Mouse (Mus musculus): ENCODE measurements around the gene Ankrd10.
"Not testable (repeated sequence)": the region's sequence is repeated elsewhere in the genome, so short reads cannot be mapped to it uniquely, and the experiment has no call there.

Ankrd10 gene

DNA sequence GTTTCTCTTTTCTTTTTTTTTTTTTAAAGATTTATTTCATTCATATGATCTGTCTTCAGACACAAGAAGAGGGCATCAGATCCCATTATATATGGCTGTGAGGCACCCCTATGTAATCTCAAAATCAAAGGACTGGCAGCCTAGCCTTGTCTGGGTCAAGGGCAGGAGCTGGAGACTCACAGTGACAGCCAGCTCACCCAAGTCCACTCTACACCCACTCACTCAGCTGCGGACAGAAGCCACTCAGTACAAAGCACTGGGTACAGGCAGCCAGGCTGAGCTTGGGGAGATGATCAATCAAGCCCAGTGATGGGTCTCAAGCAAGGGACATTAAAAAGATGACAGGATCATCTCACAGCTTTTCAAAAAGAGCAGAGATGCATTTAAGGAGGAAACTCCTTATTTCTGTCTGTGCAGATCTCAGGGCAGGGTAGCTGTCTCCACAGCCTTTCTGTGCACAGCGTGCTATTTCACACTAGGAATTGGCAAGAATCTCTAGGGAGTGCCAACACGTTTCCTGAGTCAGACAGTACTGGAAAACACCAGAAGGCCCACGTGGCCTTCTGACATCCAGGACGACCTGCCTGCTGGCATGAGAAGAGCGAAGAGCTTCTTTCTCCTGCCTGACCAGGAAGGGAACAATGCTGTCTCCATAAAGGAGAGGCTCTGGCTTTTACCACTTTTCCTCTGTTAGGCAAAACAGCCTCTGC lies 21.3 kb downstream of the Ankrd10 start:
- no peak for DNase-seq (ENCODE audit: low spot score in 2 of 2)

DNA sequence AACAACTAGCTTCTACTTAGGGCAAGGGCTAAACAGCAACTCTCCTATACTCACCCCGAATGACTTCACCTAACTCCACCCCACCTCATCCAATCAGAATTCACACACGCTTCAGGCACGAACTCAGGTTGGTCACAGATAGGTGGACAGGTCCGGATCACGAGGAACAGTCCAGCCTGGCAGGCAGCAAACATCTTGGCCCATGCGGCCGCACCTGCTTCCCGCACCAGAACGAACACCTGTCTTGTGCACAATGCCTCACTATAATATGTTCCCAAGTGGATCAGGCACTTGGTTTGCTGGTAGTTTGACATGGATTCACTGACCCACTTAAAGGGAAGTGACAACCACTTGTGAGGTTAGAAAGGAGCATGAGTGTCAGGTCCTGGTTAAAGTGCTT lies 26.7 kb downstream of the Ankrd10 start:
- DNase-seq (ENCODE audit: low spot score in 2 of 2): no peak

DNA sequence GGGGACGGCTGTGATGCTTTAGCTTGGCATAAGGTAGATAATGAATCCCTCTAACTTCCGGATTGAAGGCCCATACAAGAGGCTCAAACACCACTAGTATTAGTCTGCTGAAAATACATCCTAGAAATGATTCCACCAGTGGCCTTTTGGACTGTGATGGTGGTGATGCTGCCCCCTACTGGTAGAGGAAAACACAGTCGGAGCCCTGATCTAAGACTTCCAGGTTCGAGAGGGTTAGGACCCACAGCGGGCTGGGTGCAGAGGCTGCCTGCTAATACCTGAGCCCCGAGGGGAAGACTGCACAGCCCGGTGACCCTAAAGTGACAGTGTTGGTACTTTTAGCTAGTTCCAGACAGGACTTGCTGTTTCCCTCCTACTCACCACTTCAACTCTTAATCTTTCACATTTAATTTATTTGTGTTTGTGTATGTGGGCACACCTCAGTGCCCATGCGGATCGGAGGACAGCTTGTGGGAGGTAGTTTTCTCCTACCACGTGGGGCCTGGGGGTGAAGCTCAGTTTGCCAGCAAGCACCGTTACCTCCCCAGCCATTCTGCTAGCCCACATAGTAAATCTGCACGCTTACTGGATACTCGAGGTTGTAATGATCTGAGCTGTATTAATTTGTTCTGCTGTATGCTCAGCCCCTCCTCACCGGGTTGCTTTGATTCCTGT lies 33.4 kb downstream of the Ankrd10 start:
- peak in 1 of 2 experiments; percentile 62 for DNase-seq (ENCODE audit: low spot score in 2 of 2)

DNA sequence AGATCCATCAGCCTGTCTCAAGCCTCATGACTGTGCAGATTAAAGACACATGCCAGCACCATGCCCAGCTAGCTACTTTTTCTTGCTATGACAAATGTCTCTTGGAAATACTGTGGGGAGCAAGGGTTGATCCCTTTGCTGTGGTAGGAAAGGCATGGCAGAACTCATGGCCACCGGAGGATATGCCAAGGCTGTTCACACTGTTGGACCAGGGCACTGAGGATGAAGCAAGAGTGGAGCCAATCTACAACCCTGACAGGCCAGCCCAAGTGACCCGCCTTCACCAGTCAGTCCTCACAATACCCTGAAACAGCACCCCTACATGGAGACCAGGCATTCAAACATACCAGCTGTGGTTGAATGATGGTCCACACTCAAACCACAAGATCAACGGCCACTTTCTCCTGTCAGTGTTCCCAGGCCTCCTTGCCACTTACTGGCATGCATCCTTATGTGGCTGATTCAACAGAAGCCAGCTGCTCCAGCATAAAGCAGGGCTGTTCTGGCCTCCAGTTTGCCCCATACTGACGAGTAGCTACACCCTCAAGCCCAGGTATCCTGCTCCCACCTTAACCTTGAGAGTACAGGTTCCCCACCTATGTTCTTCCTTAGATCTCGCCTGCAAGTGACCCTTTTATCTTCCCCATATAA lies 35.1 kb downstream of the Ankrd10 start:
- no peak for DNase-seq (ENCODE audit: low spot score in 2 of 2)

DNA sequence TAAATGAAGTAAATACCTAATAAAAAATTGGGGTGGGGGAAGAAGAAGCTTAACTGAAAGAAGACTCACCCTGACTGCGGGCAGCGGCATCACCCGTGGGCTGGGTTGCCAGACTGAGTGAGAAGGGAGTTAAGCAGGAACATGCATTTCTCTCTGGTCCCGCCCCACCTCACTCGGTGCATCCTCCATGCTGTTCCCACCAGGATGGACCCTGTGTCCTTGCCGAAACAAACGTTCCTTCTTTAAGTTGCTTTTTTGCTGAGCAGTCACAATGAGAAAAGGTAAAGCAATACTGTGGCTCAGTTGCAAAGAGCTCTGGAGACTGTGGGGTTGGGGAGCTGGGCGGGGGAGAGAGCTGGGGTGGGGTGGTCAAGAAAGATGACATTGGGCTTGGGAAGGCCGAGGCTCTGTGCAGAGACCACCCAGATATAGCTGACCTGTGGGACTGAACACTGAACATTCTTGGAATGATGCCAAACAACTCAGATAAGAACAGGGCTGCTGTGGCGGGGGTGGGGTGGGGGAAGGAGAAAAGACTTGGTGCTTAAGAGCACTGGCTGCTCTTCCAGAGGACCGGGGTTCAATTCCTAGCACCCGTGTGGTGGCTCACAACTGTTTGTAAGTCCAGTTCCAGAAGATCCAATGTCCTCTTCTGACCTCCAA lies 42.2 kb downstream of the Ankrd10 start:
- DNase-seq (ENCODE audit: low spot score in 2 of 2): no peak

DNA sequence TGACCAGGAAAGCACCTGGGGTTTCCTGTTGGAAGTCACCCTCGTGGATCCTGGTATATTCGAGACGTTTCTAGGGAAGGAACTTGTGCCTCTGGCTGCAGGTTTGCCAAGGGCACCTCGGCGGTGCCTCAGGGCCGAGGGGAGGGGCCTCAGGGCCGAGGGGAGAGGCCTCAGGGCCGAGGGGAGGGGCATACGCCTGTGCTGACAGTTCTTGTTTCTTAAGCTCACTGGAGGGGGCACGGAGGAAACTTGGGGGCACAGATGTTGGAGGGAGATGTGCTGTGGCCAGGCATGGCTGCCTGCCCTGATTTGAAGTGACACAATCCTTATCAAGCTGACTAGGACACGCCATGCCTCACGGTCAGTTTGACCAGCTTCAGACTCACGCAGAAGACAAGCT lies 43.3 kb downstream of the Ankrd10 start:
- no peak for DNase-seq (ENCODE audit: low spot score in 2 of 2)

GRCm38 (mm10) chr8:11591837-11592236 lies 43.7 kb downstream of the Ankrd10 start:
- no peak for DNase-seq (ENCODE audit: low spot score in 2 of 2)

DNA sequence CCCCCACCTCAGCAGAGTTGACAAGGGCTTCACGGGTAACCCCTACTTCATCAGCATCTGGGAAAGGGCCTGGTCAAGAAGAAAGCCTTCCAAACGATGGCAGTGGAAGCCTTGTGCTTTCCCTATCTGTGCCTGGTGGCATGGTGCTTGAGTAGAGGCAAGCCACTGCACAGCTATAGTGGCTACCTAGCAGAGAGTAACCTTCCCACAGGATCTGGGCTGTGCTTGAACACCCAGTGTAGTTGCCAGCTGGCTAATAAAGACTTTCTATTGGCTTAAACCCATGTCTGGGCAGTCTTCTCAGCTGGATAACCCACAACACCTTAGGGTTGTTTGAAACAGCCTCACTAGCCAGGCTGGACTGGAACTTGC lies 49.2 kb downstream of the Ankrd10 start:
- no peak for DNase-seq (ENCODE audit: low spot score in 2 of 2)

GRCm38 (mm10) chr8:11585513-11586373 lies 49.8 kb downstream of the Ankrd10 start:
- no peak for DNase-seq (ENCODE audit: low spot score in 2 of 2)

DNA sequence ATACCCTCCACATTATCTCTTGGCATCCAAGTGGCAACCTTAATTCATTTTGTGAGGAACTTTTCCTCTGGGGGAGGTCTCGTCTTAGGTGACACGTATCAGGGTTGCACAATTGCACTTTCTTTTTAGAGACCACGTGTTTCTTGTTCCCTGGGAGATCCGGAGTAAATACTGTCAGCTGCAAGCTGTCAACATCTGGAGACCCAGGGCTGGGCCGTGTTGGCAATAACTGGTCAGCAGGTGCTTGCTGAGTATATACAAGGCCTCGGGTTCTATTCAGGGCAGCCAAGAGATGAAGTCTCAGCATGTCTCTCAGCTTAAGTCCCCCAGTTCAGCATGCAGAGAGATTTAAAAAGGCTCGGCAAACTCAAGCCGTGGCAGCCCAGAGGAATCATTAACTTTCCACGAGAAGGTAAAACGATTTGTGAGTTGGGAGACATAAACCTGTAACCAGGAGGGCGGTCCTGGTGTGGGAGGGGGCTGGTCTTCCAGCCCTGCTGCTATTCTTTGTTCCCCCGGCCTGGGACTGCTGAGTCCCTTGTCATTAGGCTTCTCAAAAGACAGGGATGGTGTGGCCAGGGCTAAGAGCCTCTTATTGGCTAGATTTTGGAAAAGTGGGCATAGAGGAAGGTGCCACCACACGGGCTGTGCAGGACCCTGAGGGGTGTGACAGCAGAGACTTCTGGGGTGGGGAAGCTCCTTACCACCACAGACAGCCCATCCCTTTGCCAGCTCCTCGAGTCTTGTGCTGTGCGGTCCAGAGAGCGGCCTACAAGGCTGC lies 59.8 kb downstream of the Ankrd10 start:
- no peak for DNase-seq (ENCODE audit: low spot score in 2 of 2)

DNA sequence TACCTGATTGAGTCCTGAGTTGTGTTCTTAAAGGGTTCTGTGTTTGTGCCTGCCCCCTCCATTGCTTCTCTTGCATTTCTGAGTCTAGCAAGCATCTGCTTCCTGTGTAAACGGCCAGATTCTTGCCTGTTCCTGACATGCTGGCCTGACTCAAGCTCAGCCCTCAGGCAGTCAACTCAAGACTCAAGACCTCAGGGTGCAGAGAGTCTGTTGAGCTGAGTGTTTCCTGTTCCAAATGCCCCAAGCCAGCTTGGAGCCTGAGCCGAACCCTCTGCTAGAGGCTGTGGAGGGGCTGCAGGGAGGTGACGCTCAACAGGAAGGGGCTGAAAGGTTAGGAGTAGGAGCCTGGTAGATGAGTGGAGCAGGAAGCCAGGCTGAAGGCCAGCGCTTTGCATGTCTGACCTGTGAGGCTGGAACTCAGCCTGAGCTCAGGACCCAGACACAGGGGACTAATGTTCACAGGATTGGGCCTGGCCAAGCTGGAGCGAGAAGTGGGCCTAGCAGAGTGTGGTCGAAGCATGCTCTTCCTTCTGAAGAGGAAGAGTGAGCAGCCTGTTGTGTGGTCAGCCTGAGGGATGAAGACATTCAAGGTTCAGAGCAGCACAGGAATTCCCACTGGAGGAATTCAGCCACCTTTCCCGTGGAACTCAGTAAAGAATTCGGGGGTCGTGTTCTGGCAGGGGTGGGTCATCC lies 60.5 kb downstream of the Ankrd10 start:
- no peak for DNase-seq (ENCODE audit: low spot score in 2 of 2)

DNA sequence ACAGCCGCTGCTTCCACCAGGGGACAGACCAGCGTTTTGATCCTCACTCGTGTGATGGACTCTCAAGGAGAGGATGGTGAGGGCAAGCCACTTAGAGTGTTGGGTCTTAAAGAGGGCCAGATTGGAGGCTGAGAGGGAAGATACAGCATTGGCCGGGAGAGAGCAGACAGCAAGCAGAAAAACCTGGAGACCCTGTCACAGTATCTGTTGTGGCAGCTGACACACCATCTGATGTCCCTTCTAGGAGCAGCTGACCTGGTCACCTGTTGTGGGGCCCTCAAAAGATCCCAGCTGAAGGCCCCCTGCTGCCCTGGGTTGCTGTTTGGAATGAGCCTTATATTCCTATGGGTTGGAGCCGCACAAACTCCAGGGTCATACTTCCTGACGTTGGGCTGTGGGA lies 63.1 kb downstream of the Ankrd10 start:
- no peak for DNase-seq (ENCODE audit: low spot score in 2 of 2)

GRCm38 (mm10) chr8:11571950-11572349 lies 63.6 kb downstream of the Ankrd10 start:
- no peak for DNase-seq (ENCODE audit: low spot score in 2 of 2)

GRCm38 (mm10) chr8:11570742-11571141 lies 64.8 kb downstream of the Ankrd10 start:
- DNase-seq (ENCODE audit: low spot score in 2 of 2): no peak

DNA sequence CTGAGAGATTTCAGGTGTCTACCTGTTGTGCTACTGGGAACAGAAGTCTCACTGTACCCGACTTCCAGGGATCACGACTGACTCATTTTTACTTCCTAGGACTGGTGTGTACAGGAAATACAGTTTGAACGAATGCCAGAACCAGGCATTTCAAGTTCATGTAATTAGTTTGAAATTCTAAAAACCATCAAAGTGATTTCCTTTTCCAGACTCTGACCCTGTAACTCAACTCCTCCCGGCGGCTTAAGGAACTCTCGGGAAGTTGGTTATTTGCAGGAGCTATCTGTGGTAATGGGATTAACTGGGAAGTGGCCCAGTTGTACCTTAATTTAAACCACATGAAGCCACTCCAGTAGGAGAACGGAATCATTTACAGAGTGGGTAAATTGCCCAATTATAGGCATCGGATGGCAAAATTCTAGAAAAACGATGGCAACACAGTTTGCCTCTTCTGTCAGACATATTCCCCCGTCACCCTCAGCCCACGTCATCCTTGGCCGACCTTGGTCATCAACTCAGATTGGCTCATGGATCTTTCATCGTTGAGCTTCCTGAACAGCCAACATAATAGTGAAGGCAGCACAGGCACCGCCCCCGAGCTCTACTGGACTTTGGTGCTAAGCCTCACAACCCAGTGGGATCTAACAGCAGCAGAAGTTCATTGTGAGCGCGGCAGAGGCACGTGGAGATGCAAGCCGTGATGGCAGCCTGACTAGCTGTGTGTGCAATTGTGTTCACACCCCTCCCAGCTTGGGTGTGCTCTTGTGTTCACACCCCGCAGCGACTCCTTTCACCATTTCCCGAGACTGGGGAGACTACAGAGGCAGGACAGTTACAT lies 66.1 kb downstream of the Ankrd10 start:
- no peak for DNase-seq (ENCODE audit: low spot score in 2 of 2)

- not testable (repeated sequence) for DNase-seq (ENCODE audit: low spot score in 2 of 2)
These were observed 67.4 kb downstream of the Ankrd10 start for GRCm38 (mm10) chr8:11568193-11568592.

DNA sequence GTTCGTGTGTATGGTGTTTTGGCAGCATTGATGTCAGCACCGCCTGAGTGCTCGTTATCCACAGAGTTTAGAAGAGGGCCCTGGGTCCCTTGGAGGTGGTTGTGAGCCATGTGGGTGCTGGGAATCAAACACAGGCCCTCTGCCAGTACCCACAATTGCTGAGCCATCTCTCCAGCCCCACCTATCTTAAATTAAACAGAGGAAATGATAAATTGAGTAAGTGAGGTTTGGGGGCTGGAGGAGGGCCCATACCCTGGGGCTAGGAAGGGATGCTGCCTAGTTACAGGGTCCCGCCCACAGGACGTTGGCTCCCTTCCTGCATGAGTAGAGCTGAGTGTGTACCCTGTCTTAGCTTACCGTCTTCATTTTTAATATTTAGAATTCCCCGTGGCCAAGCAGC lies 70.8 kb downstream of the Ankrd10 start:
- no peak for DNase-seq (ENCODE audit: low spot score in 2 of 2)

DNA sequence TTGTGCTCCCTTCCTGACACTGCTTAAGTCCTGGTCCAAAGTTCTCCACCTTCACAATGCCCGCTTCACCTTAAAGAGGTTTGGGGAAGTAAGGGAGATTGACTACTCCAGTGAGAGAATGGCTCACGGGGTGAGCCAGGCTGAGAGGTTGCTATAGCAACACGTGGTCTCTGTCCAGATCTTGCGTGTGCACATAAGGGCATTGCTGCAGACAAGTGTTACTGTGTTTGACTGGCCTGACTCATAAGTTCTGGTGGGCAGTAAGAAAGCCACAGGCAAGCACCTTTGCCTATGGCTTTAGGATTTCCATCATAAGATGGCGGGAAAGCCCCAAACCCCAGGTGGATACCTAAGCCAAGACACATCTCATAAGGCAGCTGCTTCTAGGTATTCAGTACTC lies 71.3 kb downstream of the Ankrd10 start:
- DNase-seq (ENCODE audit: low spot score in 2 of 2): no peak
